Mouse (Mus musculus): ENCODE data around the gene Hist1h2bh.
"Not testable (repeated sequence)": the region's sequence is repeated elsewhere in the genome, so short reads cannot be mapped to it uniquely, and the experiment has no call there.

Gene Hist1h2bh

DNA sequence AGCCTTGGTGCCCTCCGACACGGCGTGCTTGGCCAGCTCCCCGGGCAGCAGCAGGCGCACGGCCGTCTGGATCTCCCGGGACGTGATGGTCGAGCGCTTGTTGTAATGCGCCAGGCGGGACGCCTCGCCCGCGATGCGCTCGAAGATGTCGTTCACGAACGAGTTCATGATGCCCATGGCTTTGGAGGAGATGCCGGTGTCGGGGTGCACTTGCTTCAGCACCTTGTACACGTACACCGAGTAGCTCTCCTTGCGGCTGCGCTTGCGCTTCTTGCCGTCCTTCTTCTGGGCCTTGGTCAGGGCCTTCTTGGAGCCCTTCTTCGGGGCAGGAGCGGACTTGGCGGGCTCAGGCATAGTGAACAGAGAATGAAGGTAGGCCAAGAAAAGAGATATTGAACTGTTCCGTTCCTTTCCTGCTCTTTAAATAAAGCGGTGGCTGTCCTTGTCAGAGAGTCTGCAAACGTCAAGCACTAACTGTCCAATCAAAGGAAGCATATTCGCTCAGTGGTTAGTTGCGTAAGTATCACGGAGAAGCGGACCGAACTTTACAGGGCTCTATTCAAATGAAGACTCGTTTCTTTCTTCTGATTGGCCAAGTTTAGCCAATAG is at the start of gene Hist1h2bh:
Hist1h2bh (minus strand) TSS at position 394 of the 609 bp plus-strand sequence.
- peak; percentile 83 for DNase-seq (ENCODE audit: extremely low spot score, low spot score)

DNA sequence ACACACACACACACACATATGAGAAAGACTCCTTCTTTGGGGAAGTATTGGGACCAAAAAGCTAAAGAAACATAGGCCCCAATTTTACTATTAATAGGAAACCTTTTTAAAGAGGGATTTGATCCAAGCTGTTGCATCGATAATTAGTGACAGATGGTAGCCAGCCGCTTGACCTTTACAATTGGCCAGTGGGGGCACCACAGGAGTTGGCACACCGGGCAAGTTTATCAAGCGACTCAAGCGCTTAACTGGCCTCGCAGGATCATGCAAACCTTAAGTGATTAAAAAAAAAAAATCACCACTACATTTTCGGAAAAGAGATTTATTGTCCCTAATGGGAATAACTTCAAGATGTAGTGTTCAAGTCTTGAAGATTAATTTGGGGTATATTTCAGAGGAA is 49.4 kb upstream of the Hist1h2bh start:
- no peak for DNase-seq (ENCODE audit: extremely low spot score, low spot score)

DNA sequence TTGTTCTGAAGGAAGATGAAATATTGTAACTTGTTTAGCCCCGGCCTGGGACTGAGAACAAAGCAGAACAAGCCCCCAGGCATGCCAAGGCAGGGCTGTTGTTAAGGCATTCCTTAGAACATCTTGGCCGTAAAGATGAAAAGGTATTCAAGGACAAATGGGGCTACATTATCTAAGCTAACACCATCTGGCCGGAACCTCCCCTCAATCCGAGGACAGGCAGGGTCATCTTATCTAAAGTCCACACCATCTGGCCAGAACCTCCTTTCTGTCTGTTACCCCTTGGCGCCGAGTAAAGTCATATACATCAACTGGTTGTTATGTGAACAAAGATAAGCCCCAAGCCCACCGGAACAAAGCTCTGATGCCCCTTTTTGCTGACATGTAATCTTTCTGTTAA is 48.7 kb upstream of the Hist1h2bh start:
- not testable (repeated sequence) for DNase-seq (ENCODE audit: extremely low spot score, low spot score)

DNA sequence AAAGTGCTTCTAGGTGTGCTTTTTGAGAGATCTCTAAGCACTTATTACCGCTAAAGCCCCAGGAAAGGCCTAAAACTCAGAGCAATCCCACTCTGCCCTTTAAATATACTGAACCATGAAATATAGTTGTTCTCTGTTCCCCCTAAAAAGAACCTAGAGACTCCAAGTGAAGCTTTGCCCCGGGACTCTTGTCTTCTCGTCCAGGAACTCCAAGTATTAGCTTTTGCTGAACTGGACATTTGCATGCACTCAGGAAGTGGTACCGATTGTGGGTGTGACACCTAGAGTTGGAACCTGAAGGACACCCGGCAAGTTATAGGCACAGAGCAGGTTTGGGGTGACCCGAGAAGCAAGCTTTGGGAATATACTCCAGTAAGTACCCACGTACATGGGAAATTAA is 48.0 kb upstream of the Hist1h2bh start:
- DNase-seq (ENCODE audit: extremely low spot score, low spot score) = no peak

DNA sequence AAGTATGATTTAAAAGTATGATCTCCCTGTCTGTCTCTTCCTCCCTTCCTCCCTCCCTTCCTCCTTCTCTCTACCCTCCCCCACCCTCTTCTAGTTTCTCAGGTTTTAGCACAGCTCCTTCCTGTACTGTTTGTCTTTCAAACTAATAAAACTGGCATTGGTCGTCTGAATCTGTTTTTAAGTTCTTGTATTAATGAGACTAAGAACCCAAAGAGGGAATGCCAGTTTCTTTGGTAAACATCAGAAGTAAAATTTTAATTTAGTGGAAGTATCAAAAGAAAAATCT is 43.7 kb upstream of the Hist1h2bh start:
- DNase-seq (ENCODE audit: extremely low spot score, low spot score) = no peak

DNA sequence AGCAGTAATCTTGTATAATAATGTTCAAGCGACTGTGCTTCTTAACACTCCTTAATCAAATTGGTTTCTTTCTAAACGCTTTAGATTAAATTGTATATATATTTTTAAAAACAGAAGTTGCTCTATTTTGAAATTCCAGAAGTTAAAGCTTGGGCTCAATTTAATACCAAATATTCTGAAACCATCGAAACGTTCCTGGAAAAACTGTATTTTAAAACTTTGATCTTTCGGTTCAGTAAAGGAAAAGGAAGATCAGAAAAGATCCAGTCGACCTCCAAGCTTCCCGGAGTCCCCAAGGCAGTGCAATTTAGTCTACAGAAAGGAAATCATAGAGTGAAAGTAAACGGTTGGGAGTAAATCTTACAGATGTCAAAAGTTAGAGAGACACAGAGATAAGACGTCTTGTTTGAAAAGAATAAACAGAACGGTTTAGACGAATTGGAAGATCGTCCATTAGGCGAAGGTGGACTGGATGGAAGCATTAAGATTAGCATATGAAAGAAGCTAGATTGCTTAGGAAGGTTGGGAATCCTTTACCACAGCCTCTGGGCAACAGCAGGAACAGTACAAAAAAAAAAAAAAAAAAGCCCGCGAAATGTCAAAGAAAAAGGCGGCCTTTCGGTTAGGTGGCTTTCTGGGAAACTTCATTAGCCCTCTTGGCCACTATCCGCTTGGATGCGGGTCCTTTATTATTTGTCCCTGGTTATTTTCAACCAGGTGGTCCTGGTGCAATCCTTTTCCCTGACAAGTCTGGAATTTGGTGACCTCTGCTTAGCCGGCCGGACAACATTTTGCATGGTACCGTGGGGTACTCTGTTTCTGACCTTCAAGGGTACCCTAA is 43.1 kb upstream of the Hist1h2bh start:
- DNase-seq (ENCODE audit: extremely low spot score, low spot score) = peak; percentile 47

DNA sequence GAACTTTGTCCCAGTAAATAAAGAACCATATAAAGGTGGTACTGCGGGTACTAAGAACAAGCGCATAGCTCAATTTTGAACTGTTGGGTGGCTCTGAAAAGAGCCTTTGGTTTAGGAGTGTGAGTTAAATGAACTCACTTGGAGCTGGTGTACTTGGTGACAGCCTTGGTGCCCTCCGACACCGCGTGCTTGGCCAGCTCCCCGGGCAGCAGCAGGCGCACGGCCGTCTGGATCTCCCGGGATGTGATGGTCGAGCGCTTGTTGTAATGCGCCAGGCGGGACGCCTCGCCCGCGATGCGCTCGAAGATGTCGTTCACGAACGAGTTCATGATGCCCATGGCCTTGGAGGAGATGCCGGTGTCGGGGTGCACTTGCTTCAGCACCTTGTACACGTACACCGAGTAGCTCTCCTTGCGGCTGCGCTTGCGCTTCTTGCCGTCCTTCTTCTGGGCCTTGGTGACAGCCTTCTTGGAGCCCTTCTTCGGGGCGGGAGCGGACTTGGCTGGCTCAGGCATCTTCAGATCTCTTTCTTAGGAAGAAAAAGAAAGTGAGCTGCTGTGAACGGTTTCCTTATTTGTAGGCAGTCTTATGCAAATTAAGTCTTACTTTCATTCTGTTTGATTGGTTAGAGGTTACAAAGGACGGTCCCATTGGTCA is 42.4 kb upstream of the Hist1h2bh start:
- peak; percentile 66 for DNase-seq (ENCODE audit: extremely low spot score, low spot score)

DNA sequence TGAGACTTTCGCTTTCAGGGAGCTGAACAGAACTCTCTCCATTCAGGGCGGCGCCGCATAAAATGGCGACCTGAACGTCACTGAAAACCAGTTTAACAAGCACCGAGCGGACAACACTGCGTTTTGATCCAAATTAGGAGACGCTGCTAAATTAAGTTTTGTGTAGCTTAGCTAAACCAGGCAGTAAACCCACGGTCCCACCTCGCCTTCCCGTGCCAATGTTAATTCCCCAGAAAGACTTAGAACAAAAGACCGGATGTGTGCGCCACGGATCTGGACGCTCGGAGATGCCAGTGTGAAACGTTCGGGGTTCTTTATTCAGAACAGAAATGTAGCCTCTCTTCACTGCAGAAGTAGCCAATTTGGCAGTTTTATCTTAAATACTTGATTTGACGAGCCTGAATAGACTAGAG is 41.8 kb upstream of the Hist1h2bh start:
- peak; percentile 80 for DNase-seq (ENCODE audit: extremely low spot score, low spot score)

DNA sequence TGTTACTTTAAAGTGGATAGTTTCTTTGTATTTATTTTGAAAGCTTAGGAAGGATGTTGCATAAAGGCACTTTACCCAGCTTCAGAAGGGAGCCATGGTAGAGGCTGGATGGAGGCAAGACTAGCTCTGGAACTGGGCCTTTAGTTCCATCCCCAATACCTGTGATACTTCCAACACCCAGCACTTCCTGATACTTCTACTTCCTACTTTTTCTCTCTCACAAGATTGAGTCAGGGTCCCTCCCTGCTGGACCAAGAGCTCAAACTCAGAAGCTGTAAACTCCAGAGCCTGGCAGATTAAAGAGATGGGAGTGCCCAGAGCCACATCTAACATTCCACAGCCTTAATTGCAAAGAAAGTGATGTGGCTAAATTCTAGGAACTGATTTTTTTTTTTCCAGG is 41.1 kb upstream of the Hist1h2bh start:
- peak; percentile 40 for DNase-seq (ENCODE audit: extremely low spot score, low spot score)

DNA sequence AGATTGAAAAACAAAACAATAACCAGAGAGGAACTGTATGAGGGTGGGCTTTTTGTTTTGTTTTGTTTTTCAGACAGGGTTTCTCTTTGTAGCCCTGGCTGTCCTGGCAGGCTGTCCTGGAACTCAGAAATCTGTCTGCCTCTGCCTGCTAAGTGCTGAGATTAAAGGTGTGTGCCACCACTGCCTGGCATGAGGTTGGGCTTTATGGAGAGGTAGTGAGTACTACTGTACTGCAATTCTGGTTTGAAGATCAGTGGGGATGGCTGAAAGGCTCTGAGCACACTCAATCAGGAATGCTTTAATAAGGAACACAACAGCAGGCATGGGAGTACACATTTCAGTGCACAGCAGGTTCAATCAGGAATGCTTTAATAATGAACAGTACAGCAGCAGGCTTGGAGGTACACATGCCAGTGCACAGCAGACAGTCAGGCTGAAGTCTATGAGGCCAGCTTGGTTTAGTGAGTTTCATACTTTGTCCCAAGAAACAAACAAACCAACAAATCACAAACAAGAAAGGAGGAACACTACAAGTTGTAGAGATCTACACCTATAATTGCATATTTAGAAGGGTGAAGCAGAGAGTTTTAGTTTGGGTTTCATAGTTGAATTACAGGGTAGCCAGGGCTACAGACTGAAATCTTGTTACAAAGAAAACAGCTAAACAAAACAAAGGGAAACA is 40.3 kb upstream of the Hist1h2bh start:
- no peak for DNase-seq (ENCODE audit: extremely low spot score, low spot score)

DNA sequence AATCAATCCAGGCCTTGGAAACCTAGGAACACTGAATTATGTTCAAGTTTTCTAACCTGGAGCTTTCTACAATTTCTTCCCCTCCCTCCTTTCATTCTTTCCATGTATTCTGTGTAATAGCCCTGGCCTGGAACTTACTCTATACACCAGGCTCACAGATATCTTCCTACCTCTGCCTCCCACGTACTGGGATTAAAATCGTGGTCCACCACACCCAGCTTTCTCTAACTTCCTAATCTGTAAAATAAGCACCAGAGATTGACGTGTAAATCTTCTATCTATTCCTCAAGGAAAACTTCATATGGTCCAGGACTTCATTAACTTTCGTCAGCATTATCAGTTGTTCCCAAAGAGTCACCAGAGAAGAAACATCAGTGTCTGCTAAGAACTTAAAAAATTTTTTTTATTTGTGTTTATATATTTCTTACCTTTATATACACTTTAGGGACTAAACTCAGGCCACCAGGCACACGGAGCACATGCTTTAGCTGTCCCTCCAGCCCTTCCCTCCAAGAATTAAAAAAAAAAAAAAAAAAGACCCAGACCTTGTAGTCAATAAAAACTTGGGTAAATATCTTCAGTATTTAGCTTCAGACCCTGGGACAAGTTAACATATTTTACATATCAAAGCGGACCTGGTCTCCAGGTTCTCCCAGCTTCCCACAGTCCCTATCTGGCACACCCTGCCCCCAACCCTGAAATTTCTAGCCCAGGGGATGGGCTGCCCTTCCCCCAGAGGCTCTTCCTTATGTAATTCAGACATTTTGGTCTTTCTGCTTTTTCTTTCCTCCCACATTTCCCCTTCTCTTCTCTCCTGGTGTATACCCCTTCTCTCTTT is 39.2 kb upstream of the Hist1h2bh start:
- peak; percentile 43 for DNase-seq (ENCODE audit: extremely low spot score, low spot score)

DNA sequence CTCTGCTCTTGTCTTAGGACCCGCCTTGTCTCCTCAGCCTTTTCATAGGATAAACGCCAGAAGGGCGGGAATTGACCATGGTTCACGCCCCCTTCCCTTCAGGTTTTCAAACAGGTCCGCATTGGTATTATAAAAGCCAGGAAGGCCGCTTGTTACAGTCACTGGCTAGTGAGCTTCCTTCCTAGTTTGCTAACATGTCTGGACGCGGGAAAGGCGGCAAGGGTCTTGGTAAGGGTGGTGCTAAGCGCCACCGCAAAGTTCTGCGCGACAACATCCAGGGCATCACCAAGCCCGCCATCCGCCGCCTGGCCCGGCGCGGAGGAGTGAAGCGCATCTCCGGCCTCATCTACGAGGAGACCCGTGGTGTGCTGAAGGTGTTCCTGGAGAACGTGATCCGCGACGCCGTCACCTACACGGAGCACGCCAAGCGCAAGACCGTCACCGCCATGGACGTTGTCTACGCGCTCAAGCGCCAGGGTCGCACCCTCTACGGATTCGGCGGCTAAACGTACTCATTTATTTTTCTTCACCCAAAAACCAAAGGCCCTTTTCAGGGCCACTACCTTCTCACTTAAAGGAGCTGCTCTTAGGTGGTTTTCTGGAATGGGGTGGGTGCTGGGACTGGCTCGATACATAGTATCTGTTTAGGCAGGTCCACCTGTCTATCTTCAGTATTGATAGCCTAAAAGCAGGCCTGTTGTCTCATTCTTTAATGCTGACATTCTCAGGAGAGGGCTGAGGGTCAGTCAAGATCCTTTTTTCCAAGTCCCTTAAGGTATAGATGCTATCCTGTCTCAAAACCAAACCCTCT is 38.4 kb upstream of the Hist1h2bh start, which contains the start of gene Hist1h4d:
Hist1h4d (plus strand) TSS at position 191 of the 811 bp plus-strand sequence.
- peak; percentile 98 for DNase-seq (ENCODE audit: extremely low spot score, low spot score)

DNA sequence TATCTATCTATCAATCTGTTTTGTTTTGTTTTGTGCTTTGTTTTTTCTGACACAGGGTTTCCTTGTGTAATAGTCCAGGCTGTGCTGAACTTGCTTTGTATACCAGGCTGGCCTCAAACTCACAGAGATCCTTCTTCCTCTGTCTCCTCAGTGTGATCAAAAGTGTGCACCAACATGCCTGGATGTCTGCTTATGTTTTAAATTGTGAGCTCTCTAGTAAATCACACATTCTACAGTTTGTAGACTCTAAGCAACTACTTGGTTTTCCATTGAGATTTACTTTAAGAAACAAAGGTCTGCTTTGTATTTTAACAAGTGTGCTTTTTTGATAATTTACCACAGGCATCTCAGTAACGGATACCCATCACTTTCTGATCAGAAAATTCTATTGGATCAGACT is 34.6 kb upstream of the Hist1h2bh start:
- no peak for DNase-seq (ENCODE audit: extremely low spot score, low spot score)

DNA sequence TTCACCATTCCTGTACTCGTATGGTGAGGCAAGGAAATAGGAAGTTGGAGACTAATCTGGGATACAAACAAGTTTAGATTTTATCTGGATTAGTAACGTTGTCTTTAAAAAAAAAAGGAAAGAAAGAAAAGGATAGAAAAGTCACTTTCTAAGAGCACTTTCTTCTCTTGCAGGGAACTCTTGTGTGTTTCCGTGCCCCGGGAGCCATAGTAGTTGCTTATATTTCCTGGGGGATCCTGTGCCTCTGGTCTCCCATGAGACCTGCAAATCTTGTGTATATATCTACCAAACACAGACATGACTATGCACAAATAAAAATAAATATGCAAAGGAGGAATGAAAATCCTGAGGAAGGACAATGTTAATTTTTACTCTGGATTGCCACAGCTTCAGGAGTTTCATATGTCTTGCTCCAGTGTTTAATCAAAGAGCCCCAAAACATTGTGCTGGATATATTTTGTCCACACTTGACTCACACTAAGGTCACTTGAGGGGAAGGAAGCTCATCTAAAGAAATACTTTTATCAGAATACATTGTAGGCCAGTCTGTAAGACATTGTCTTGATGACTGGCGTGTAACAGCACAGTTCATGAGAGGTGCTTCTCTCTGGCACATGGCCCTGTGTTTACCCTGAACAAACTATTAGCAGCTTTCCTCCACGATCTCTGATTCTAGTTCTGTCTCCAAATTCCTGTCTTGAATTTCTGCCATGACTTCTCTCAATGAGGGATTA is 33.9 kb upstream of the Hist1h2bh start:
- no peak for DNase-seq (ENCODE audit: extremely low spot score, low spot score)

DNA sequence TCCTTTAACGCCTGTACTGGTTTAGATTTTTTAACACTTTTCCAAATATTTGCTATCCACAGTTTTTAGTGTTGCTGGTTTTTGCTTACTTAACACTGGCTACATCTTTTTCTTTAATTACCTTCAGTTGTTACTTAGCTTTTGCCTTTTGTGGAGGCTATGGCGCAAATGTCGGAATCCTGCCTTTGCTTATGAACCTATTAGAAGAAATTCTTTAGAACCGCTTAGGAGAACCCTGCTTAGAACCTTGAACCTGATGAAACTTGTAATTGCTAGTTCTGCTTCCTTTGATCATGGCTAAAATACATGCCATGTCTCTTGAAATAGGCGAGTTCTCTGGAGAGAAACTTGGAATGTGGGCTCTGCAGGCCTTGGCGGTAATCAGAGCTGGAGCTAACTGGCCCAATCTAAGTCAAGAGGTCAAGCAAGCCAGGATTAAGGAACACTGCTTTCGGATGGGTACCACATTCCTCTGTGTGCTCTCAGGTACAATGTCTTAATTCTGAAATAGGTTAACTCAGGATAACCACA is 33.2 kb upstream of the Hist1h2bh start:
- DNase-seq (ENCODE audit: extremely low spot score, low spot score) = peak; percentile 52

DNA sequence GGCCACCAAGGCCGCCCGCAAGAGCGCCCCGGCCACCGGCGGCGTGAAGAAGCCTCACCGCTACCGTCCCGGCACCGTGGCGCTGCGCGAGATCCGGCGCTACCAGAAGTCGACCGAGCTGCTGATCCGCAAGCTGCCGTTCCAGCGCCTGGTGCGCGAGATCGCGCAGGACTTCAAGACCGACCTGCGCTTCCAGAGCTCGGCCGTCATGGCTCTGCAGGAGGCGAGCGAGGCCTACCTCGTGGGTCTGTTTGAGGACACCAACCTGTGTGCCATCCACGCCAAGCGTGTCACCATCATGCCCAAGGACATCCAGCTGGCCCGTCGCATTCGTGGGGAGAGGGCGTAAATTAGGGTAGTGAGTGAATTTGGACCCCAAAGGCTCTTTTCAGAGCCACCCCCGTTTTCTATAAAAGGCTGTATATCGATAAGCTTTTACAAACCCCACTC is 32.7 kb upstream of the Hist1h2bh start:
- DNase-seq (ENCODE audit: extremely low spot score, low spot score) = not testable (repeated sequence)

DNA sequence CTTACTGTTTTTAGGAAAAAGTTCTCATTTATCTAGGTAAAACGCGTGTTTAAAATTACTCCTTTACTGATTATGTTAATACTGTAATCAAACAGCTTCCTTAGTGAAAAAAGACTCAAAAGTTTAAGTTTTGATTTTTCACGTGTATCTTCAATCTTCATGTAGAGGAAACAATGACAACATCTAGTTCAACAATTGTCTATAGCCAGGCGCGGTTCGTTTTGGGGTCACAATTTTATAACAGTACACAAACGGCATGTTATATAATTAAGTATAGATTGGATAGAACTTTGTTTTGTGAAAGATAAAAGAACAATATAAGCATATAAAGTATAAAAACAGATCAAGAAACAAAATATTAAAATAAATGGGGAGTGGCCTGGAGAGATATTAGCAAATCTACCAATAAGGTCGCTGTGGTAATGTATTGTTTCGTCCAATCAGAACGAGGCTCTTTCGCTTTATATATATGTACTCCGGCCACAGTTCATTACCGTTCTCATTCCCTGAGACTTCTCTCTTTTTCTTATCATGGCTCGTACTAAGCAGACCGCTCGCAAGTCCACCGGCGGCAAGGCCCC is 32.2 kb upstream of the Hist1h2bh start, which contains the start of gene Hist1h3d:
Hist1h3d (plus strand) TSS at position 493 of the 581 bp plus-strand sequence.
- peak; percentile 65 for DNase-seq (ENCODE audit: extremely low spot score, low spot score)

DNA sequence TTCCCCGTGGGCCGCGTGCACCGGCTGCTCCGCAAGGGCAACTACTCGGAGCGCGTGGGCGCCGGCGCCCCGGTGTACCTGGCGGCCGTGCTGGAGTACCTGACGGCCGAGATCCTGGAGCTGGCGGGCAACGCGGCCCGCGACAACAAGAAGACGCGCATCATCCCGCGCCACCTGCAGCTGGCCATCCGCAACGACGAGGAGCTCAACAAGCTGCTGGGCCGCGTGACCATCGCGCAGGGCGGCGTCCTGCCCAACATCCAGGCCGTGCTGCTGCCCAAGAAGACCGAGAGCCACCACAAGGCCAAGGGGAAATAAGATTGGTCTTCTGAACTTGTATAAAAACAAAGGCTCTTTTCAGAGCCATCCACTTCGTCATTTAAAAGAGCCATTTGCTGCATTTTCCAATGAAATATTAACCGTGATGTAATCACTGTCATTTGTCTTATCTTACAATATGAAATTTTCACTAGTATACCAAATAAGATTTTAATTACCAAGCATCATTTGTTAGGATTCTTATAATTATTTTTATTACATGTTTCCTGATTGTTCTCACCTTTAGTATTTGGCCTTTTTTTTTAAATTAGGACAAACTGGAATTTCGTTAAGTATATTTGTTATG is 31.5 kb upstream of the Hist1h2bh start:
- DNase-seq (ENCODE audit: extremely low spot score, low spot score) = not testable (repeated sequence)
